Mouse (Mus musculus) neural tube, embryonic 13.5 days (tissue): ENCODE results near the gene Armc7. TPM values are rescaled to one million over a fixed set of nuclear protein-coding genes. Genes with fewer than 3 reads are reported as not detected.
"Not testable (repeated sequence)": the region's sequence is repeated elsewhere in the genome, so short reads cannot be mapped to it uniquely, and the experiment has no call there.

Experiments
- ATAC-seq: fragments of 200-750 bp; cut with Nextera tagmentation; 2 replicates; pipeline ENCODE4 v1.8.0; 2017; ENCODE audit warnings: low read depth, mild to moderate bottlenecking, moderate TSS enrichment, moderate library complexity
- H3K27ac ChIP-seq: fragments of 300-500 bp; sonication (generic); replicated peaks from 2 replicates; pipeline ENCODE4 v1.5.1; 2015; ENCODE audit warnings: moderate library complexity, mild to moderate bottlenecking, inconsistent platforms
- H3K27me3 ChIP-seq: fragments of 300-500 bp; sonication (generic); 2 replicates; pipeline ENCODE4 v1.6.1; 2015; ENCODE audit warnings: mild to moderate bottlenecking, inconsistent platforms
- H3K36me3 ChIP-seq: fragments of 300-500 bp; sonication (generic); 2 replicates; pipeline ENCODE4 v1.6.1; 2015; ENCODE audit warnings: mild to moderate bottlenecking, inconsistent platforms
- H3K4me1 ChIP-seq: fragments of 300-500 bp; sonication (generic); replicated peaks from 2 replicates; pipeline ENCODE4 v1.6.1; 2015; ENCODE audit warnings: inconsistent platforms
- H3K4me2 ChIP-seq: fragments of 300-500 bp; sonication (generic); 2 replicates; pipeline ENCODE4 v1.6.1; 2015; ENCODE audit warnings: inconsistent platforms, mild to moderate bottlenecking, moderate library complexity
- H3K4me3 ChIP-seq: fragments of 300-500 bp; sonication (generic); 2 replicates; pipeline ENCODE4 v1.5.1; 2015; ENCODE audit warnings: mild to moderate bottlenecking, inconsistent platforms
- H3K9ac ChIP-seq: fragments of 300-500 bp; sonication (generic); 2 replicates; pipeline ENCODE4 v1.6.1; 2015; ENCODE audit warnings: moderate library complexity, mild to moderate bottlenecking, inconsistent platforms
- H3K9me3 ChIP-seq: fragments of 300-500 bp; sonication (generic); 2 replicates; pipeline ENCODE4 v1.6.1; 2016; ENCODE audit warnings: inconsistent platforms
- WGBS: fragments of 180-500 bp; shearing (Covaris S2); methylation state at CpG from one replicate; pipeline ENCODE4 v1.1.7; 2015; 5-methylcytosine and 5-hydroxymethylcytosine counted together
- polyA plus RNA-seq: library from polyadenylated mRNA; unstranded; fragments of >200 nt; fragmentation: Nextera tagmentation; extraction: Ambion mirVana; gene quantifications from 2 replicates; pipeline ENCODE4 v1.2.1, GENCODE M21; 2015

Gene Armc7
- polyA plus RNA-seq, 1 experiment from 2014 or later = 13.1 TPM

- no peak within 1 kb of the TSS for H3K4me3 ChIP-seq
- no peaks in the 10 kb centered on the region for H3K36me3 ChIP-seq
- no peak within 1 kb of the TSS for H3K27ac ChIP-seq
- no peak within 1 kb of the TSS for H3K4me2 ChIP-seq
- no peak for ATAC-seq
- WGBS = 94% methylated on average over 9 of the region's 9 CpGs
- 0 out of 2 replicates have a peak, but pooled peaks cover 10% of the 10 kb centered on the region for H3K9me3 ChIP-seq
- no peak within 1 kb of the TSS for H3K9ac ChIP-seq
- peaks cover 8% of the 10 kb centered on the region for H3K27me3 ChIP-seq
- H3K4me1 ChIP-seq = peaks cover 16% of the 10 kb centered on the region
These were observed 35.4 kb upstream of the Armc7 start, which contains the start of gene Trim80 for GRCm38 (mm10) chr11:115439906-115440595. Gene Trim80 (plus strand): TSS chr11:115440545.

- Histone ChIP-seq H3K27me3 (peaks cover 4% of the 10 kb centered on the region; the same call in 1 of the 2 replicates), H3K4me2 (no peak overlapping the region), H3K36me3 (no peaks in the 10 kb centered on the region), H3K4me1 (peaks cover 3% of the 10 kb centered on the region), H3K4me3 (no peak overlapping the region), H3K27ac (no peak overlapping the region), H3K9ac (no peak overlapping the region), H3K9me3 (0 out of 2 replicates have a peak, but pooled peaks cover 10% of the 10 kb centered on the region)
- no peak for ATAC-seq
- 44% methylated on average over 15 of the region's 15 CpGs for WGBS
These were observed 34.0 kb upstream of the Armc7 start for GRCm38 (mm10) chr11:115441417-115441816.

- Histone ChIP-seq H3K4me1 (no peaks in the 10 kb centered on the region), H3K27me3 (no peaks in the 10 kb centered on the region), H3K27ac (no peak overlapping the region), H3K9ac (no peak overlapping the region), H3K4me2 (no peak overlapping the region), H3K9me3 (no peaks in the 10 kb centered on the region), H3K4me3 (no peak overlapping the region), H3K36me3 (no peaks in the 10 kb centered on the region)
- no peak for ATAC-seq
- WGBS = 67% methylated on average over 3 of the region's 3 CpGs
These were observed 28.6 kb upstream of the Armc7 start for GRCm38 (mm10) chr11:115446906-115447305.

GRCm38 (mm10) chr11:115447321-115447885, 28.1 kb upstream of the Armc7 start:
- no peak overlapping the region for H3K4me2 ChIP-seq
- H3K9me3 ChIP-seq = no peaks in the 10 kb centered on the region
- WGBS = 88% methylated on average over 11 of the region's 11 CpGs
- no peak for ATAC-seq
- no peaks in the 10 kb centered on the region for H3K27me3 ChIP-seq
- no peak overlapping the region for H3K4me3 ChIP-seq
- no peak overlapping the region for H3K27ac ChIP-seq
- no peaks in the 10 kb centered on the region for H3K36me3 ChIP-seq
- no peaks in the 10 kb centered on the region for H3K4me1 ChIP-seq
- H3K9ac ChIP-seq = no peak overlapping the region

GRCm38 (mm10) chr11:115448075-115448474, 27.4 kb upstream of the Armc7 start:
- H3K9ac ChIP-seq = no peak overlapping the region
- no peaks in the 10 kb centered on the region for H3K9me3 ChIP-seq
- no peaks in the 10 kb centered on the region for H3K36me3 ChIP-seq
- no peak for ATAC-seq
- H3K27me3 ChIP-seq = no peaks in the 10 kb centered on the region
- no peak overlapping the region for H3K27ac ChIP-seq
- H3K4me1 ChIP-seq = no peaks in the 10 kb centered on the region
- WGBS = 87% methylated on average over 16 of the region's 16 CpGs
- no peak overlapping the region for H3K4me3 ChIP-seq
- H3K4me2 ChIP-seq = no peak overlapping the region

GRCm38 (mm10) chr11:115448998-115449397, 26.5 kb upstream of the Armc7 start:
- no peaks in the 10 kb centered on the region for H3K27me3 ChIP-seq
- H3K27ac ChIP-seq = no peak overlapping the region
- H3K9me3 ChIP-seq = no peaks in the 10 kb centered on the region
- no peak overlapping the region for H3K4me2 ChIP-seq
- H3K4me1 ChIP-seq = no peaks in the 10 kb centered on the region
- WGBS = 52% methylated on average over 7 of the region's 7 CpGs
- no peaks in the 10 kb centered on the region for H3K36me3 ChIP-seq
- no peak overlapping the region for H3K4me3 ChIP-seq
- no peak overlapping the region for H3K9ac ChIP-seq
- no peak for ATAC-seq

GRCm38 (mm10) chr11:115450176-115450575, 25.3 kb upstream of the Armc7 start:
- H3K27me3 ChIP-seq = no peaks in the 10 kb centered on the region
- 84% methylated on average over 7 of the region's 7 CpGs for whole genome bisulfite sequencing

GRCm38 (mm10) chr11:115451781-115452241, 23.7 kb upstream of the Armc7 start:
- no peak overlapping the region for H3K4me2 ChIP-seq
- no peak overlapping the region for H3K9ac ChIP-seq
- no peak overlapping the region for H3K27ac ChIP-seq
- no peaks in the 10 kb centered on the region for H3K4me1 ChIP-seq
- no peaks in the 10 kb centered on the region for H3K9me3 ChIP-seq
- no peak for ATAC-seq
- 82% methylated on average over 8 of the region's 8 CpGs for WGBS
- H3K4me3 ChIP-seq = no peak overlapping the region
- H3K27me3 ChIP-seq = no peaks in the 10 kb centered on the region
- H3K36me3 ChIP-seq = no peaks in the 10 kb centered on the region

More at GRCm38 (mm10) chr11:115450176-115450575, 25.3 kb upstream of the Armc7 start:
- no peak overlapping the region for H3K9ac ChIP-seq
- no peaks in the 10 kb centered on the region for H3K36me3 ChIP-seq
- no peaks in the 10 kb centered on the region for H3K9me3 ChIP-seq
- no peak overlapping the region for H3K4me2 ChIP-seq
- H3K27ac ChIP-seq = no peak overlapping the region
- H3K4me1 ChIP-seq = no peaks in the 10 kb centered on the region
- no peak overlapping the region for H3K4me3 ChIP-seq
- no peak for ATAC-seq

GRCm38 (mm10) chr11:115452281-115452860, 23.1 kb upstream of the Armc7 start:
- Histone ChIP-seq H3K27me3 (no peaks in the 10 kb centered on the region), H3K9ac (no peak overlapping the region), H3K9me3 (no peaks in the 10 kb centered on the region), H3K4me3 (no peak overlapping the region), H3K4me1 (peaks cover 2% of the 10 kb centered on the region; the same call in 1 of the 2 replicates), H3K36me3 (no peaks in the 10 kb centered on the region), H3K4me2 (no peak overlapping the region), H3K27ac (no peak overlapping the region)
- WGBS = 84% methylated on average over 7 of the region's 7 CpGs
- no peak for ATAC-seq

- Histone ChIP-seq H3K4me2 (no peak overlapping the region), H3K4me3 (no peak overlapping the region), H3K36me3 (no peaks in the 10 kb centered on the region), H3K27ac (no peak overlapping the region), H3K9ac (no peak overlapping the region), H3K9me3 (no peaks in the 10 kb centered on the region), H3K4me1 (peaks cover 5% of the 10 kb centered on the region; the same call in 1 of the 2 replicates), H3K27me3 (no peaks in the 10 kb centered on the region)
- ATAC-seq = no peak
- 82% methylated on average over 4 of the region's 4 CpGs for WGBS
These were observed 22.2 kb upstream of the Armc7 start for GRCm38 (mm10) chr11:115453306-115453705.

GRCm38 (mm10) chr11:115454822-115455221, 20.6 kb upstream of the Armc7 start:
- 82% methylated on average over 6 of the region's 6 CpGs for WGBS
- H3K27ac ChIP-seq, H3K4me3 ChIP-seq: not testable (repeated sequence)

GRCm38 (mm10) chr11:115455619-115456018, 19.8 kb upstream of the Armc7 start:
- H3K9me3 ChIP-seq = no peaks in the 10 kb centered on the region
- no peak overlapping the region for H3K9ac ChIP-seq
- no peaks in the 10 kb centered on the region for H3K27me3 ChIP-seq
- H3K4me3 ChIP-seq = no peak overlapping the region
- H3K4me2 ChIP-seq = no peak overlapping the region
- no peak overlapping the region for H3K27ac ChIP-seq
- H3K36me3 ChIP-seq = no peaks in the 10 kb centered on the region
- ATAC-seq = no peak
- WGBS = 88% methylated on average over 15 of the region's 15 CpGs
- H3K4me1 ChIP-seq = peaks cover 5% of the 10 kb centered on the region; the same call in 1 of the 2 replicates

More at GRCm38 (mm10) chr11:115454822-115455221, 20.6 kb upstream of the Armc7 start:
- not testable (repeated sequence) for H3K9ac ChIP-seq, H3K36me3 ChIP-seq, H3K9me3 ChIP-seq, ATAC-seq, H3K27me3 ChIP-seq, H3K4me2 ChIP-seq, H3K4me1 ChIP-seq
